Mouse (Mus musculus) hindlimb bud, embryonic 11.5 days (tissue): ENCODE measurements around the gene Osbpl2.

ENCODE experiments used
- DNase-seq: peaks from one replicate; pipeline ENCODE4 v3.0.0-alpha.2; 2012; ENCODE audit warnings: low read depth, low spot score; ENCODE audit errors: extremely low spot score

The Osbpl2 gene

GRCm38 (mm10) chr2:180200681-180201080 is 81.6 kb downstream of the Osbpl2 start:
- DNase-seq, result no peak

- DNase-seq, result no peak
Measured at GRCm38 (mm10) chr2:180201303-180201702, 82.2 kb downstream of the Osbpl2 start.

GRCm38 (mm10) chr2:180202263-180202662 is 83.2 kb downstream of the Osbpl2 start:
- DNase-seq, result no peak

GRCm38 (mm10) chr2:180202805-180203204 is 83.7 kb downstream of the Osbpl2 start:
- no peak for DNase-seq

GRCm38 (mm10) chr2:180204501-180204900 is 85.4 kb downstream of the Osbpl2 start:
- no peak for DNase-seq

GRCm38 (mm10) chr2:180205083-180205955 is 86.2 kb downstream of the Osbpl2 start:
- DNase-seq, result no peak

- DNase-seq, result no peak
Measured at GRCm38 (mm10) chr2:180205956-180206280, 86.8 kb downstream of the Osbpl2 start.

- no peak for DNase-seq
Measured at GRCm38 (mm10) chr2:180207840-180208239, 88.7 kb downstream of the Osbpl2 start.

GRCm38 (mm10) chr2:180208976-180209375 is 89.9 kb downstream of the Osbpl2 start:
- no peak for DNase-seq

- DNase-seq, result no peak
Measured at GRCm38 (mm10) chr2:180212255-180212654, 93.1 kb downstream of the Osbpl2 start.
